Mouse (Mus musculus) olfactory bulb, adult 2 months (tissue): ENCODE measurements around the gene Llgl1. TPM values are rescaled to one million over a fixed set of nuclear protein-coding genes. Genes with fewer than 3 reads are reported as not detected.

Experiments used
- H3K27ac ChIP-seq: fragments of 200-500 bp; 2 replicates; pipeline ENCODE4 v1.5.1; 2012; ENCODE audit warnings: low read depth, low read length; ENCODE audit not compliant: insufficient read depth
- H3K4me1 ChIP-seq: fragments of 200-500 bp; 2 replicates; pipeline ENCODE4 v1.6.1; 2012; ENCODE audit warnings: low read length; ENCODE audit not compliant: control insufficient read depth, insufficient read depth
- H3K4me3 ChIP-seq: fragments of 200-500 bp; 2 replicates; pipeline ENCODE4 v1.5.1; 2012; ENCODE audit warnings: mild to moderate bottlenecking, low read depth, low read length, moderate library complexity; ENCODE audit not compliant: insufficient read depth
- CTCF ChIP-seq: fragments of 200-500 bp; IDR thresholded peaks from 2 replicates; pipeline ENCODE4 v1.5.1; 2012; ENCODE audit warnings: low read depth, mild to moderate bottlenecking, low read length, moderate library complexity; ENCODE audit not compliant: insufficient read depth
- POLR2A ChIP-seq: fragments of 200-500 bp; IDR thresholded peaks from 2 replicates; pipeline ENCODE4 v1.6.1; 2012; ENCODE audit warnings: mild to moderate bottlenecking, low read depth, low read length, moderate library complexity; ENCODE audit not compliant: insufficient read depth
- WGBS: fragments of 180-500 bp; shearing (Covaris S2); methylation state at CpG from one replicate; pipeline ENCODE4 v1.1.7; 2018; 5-methylcytosine and 5-hydroxymethylcytosine counted together
- polyA plus RNA-seq: library from polyadenylated mRNA; stranded (reverse); fragments of >200 nt; gene quantifications from 2 replicates; pipeline ENCODE4 v1.2.4, GENCODE M21; 2012; ENCODE audit warnings: low replicate concordance; ENCODE audit not compliant: missing spikeins, insufficient read depth, insufficient read length

The Llgl1 gene
- polyA plus RNA-seq, 1 experiment, result not detected

GRCm38 (mm10) chr11:60715833-60716232 lies 16.3 kb downstream of the Llgl1 start:
- 91% methylated on average over 5 of the region's 5 CpGs for WGBS
- TF ChIP-seq CTCF, result no peak
- no peak for TF ChIP-seq POLR2A
- H3K4me3 ChIP-seq, result no peak overlapping the region
- H3K4me1 ChIP-seq, result peaks cover 6% of the 10 kb centered on the region
- H3K27ac ChIP-seq, result no peak overlapping the region

DNA sequence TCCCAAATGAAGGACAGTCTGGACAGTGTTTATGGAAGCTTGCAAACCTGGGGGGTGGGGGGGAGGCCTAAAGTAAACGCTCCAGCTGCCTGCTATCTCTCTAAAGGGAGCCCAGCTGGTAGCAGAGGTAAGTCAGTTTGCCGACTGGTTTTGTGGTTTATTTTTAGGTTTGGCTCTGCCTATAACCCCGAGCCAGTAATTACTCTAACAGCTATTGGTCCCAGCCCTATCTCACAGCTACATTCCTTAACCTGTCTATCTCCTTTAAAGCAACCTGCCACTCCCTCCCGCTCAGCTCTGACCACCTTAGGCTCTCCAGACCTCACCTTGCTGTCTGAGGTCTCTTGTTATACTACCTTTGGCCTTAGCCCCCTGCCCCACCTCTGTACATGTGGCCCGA lies 19.7 kb downstream of the Llgl1 start:
- Histone ChIP-seq H3K27ac (no peak overlapping the region), H3K4me3 (no peak overlapping the region), H3K4me1 (peaks cover 6% of the 10 kb centered on the region)
- TF ChIP-seq CTCF (no peak), POLR2A (no peak)
- 65% methylated on average over 5 of the region's 5 CpGs for WGBS

DNA sequence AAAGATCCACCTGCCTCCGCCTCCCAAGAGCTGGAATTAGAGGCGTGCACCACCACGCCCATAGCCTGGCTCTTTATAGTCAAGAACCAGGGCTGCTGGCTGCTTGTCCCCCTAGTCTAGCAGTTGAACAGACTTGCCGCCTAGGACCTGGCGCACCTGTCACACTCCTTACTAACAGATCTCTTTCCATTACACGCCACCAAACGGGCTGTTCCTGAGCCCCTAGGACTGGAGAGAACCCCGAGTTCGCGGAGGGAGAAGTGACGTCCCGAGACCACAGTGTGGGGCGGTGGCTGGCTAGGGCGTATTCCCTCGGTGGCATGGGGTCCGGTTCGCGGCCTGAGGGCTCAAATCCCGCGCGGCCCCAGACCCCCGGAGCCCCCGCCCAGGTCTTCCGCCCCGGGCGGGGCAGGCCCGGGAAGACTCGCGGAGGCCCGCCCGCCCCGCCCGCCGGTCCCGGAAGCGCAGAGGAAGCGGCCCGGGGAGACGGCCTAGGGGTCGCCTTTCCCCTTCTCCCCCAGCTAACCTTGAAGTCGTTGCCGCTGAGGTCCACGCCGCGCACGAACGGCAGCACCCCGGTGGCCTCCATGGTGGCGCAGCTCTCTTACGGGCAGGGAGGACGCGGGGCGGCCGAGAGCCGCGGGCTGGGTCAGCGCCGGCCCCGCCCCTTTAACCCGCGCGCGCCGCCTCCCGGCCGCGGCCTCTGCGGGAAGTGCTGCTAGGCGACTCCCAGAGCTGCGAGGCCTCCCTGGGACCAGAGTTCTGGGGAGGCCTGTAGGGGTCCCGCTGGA lies 27.3 kb downstream of the Llgl1 start, which contains the start of gene Flii:
Gene Flii, minus strand, starts transcription at position 663 of the 791 bp plus-strand sequence.
- peaks cover 20% of the 10 kb centered on the region for H3K4me1 ChIP-seq
- WGBS, result under 1% methylated on average over 63 of the region's 71 CpGs
- peak within 1 kb of the TSS; percentile 89 for H3K4me3 ChIP-seq
- peak; percentile 82; the same call in 1 of the 2 replicates for TF ChIP-seq POLR2A
- peak; percentile 46 for TF ChIP-seq CTCF
- H3K27ac ChIP-seq, result peak within 1 kb of the TSS; percentile 62

DNA sequence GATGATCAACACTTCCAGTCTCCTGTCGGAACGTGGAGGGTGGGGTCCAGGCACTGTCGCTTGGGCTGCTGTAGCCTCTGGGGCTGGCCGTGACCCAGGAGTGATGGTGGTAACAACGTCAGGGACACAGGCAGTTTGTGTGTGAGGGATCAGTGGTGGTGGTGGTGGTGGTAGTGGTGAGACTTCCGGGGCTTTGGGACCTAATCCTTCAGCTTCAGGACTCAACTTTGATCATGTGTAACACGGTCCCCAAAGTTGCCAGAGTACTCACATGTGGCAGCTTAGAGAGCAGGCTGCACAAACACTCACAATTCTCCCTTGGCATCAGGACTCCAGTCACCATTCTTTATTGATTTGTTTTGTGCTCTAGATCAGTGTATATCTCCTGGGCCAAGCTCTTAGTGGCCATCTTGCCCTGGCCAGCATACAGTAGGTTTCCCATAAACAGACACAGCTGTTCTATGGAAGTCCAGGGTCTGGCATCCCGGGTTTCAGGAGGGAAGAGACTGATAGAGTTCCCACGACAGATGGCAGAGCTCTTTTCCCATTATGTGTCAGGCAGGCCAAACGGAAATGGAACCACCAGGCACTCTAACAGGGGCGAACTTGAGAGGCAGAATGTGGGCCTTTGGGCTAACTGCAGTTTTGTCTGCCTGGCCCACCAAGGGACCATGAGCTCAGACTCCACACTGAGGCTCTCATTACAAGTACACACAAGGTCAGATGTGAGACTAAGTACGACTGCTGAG lies 28.0 kb downstream of the Llgl1 start:
- WGBS, result 5% methylated on average over 12 of the region's 12 CpGs
- peak overlapping the region; percentile 89 for H3K4me3 ChIP-seq
- TF ChIP-seq POLR2A (no peak), CTCF (no peak)

DNA sequence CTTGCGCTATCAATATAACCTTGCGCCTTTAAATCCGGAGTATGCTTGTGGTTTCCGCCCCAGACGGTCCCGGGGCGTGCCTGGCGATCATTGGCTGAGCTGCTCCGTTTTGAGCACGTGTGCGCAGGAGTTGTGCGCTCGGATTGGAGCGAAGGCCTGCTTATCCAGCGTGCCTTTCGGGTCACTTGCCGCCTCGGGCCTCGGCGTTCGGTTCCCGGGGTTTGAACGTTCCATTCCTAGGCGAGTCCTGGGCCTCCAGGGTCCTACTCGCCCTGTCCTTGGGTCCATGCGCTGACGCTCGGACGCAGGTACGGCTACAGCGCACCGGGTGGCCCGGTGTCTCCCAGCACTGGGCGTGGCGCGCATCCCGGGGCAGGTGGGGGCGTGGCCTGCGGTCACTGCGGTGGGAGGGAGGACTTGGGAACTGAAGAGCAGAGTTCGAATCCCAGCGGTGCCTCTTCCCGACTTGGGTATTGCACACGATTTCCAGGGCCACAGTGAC lies 28.8 kb downstream of the Llgl1 start, which contains the start of gene Mief2:
Gene Mief2, plus strand, starts transcription at position 139 of the 502 bp plus-strand sequence.
- Histone ChIP-seq H3K27ac (peak within 1 kb of the TSS; percentile 69), H3K4me1 (peaks cover 20% of the 10 kb centered on the region)
- under 1% methylated on average over 44 of the region's 44 CpGs for WGBS

More for the DNA sequence above, 28.0 kb downstream of the Llgl1 start:
- Histone ChIP-seq H3K27ac (peak overlapping the region; percentile 62), H3K4me1 (peaks cover 20% of the 10 kb centered on the region)

DNA sequence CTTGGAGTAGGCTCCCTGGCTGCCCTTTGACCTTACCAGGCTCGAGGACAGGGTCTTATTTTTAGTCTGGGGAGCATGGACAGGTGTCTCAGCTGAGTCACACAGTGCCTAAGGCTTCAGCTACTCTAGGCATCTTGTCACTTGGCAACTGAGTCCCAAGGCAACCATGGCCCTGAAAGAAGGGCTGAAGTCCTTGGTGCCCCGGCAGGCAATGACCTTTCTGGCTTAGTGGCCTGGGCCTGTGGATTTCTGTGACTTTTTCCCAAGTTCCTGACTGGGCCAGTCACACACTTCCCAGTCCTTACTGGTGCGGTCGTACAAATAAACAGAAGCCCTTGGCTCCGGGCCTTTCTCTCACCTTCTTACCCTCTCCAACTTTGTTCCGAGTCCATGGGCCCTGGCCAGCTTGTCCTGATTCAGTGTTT lies 29.7 kb downstream of the Llgl1 start:
- Histone ChIP-seq H3K4me3 (0 out of 2 replicates have a peak overlapping the region, but pooled peaks have one; percentile 8), H3K27ac (no peak overlapping the region), H3K4me1 (peaks cover 20% of the 10 kb centered on the region)
- TF ChIP-seq POLR2A (no peak), CTCF (no peak)
- 69% methylated on average over 6 of the region's 6 CpGs for WGBS

More for the DNA sequence above, 28.8 kb downstream of the Llgl1 start, which contains the start of gene Mief2:
- TF ChIP-seq POLR2A (peak; percentile 38; the same call in 1 of the 2 replicates), CTCF (no peak)
- peak within 1 kb of the TSS; percentile 89 for H3K4me3 ChIP-seq

DNA sequence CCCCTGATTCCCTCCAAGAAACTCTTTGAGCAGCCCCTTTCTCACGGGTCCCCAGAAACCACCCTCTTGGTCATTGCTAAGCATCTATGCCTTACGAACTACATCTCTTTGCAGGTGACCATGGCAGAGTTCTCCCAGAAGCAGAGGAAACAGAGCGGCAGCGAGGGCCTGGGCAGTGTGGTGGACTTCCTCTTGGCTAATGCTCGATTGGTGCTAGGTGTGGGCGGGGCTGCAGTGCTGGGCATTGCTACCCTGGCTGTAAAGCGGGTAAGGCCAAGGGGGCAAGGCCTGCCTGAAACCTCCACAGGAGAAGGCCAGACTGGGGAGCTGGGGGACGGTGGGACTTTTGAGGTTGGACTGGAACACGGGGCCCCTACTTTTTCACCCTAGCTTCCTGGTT lies 30.6 kb downstream of the Llgl1 start:
- no peak for TF ChIP-seq POLR2A
- Histone ChIP-seq H3K27ac (no peak overlapping the region), H3K4me1 (peaks cover 20% of the 10 kb centered on the region), H3K4me3 (no peak overlapping the region)
- 85% methylated on average over 9 of the region's 9 CpGs for whole genome bisulfite sequencing

DNA sequence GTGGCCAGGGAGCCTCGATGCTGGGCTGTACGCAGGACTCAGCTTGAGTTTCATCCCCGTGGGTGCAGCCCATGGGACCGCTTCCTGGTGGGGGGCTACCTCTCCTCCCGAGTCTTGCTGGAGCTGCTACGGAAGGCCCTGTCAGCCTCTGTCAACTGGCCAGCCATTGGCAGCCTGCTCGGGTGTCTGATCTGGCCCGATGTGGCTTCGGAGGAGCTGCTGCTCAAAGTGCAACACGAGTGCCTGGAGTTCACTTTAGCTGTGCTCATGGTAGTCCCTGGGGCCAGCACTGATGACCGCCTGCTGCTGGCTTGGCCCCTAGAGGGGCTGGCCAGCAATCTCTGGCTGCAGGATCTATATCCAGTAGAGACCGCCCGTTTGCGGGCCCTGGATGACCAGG lies 31.7 kb downstream of the Llgl1 start:
- H3K27ac ChIP-seq, result no peak overlapping the region
- WGBS, result 89% methylated on average over 14 of the region's 14 CpGs
- no peak for TF ChIP-seq POLR2A
- no peak overlapping the region for H3K4me3 ChIP-seq
- peaks cover 18% of the 10 kb centered on the region for H3K4me1 ChIP-seq

DNA sequence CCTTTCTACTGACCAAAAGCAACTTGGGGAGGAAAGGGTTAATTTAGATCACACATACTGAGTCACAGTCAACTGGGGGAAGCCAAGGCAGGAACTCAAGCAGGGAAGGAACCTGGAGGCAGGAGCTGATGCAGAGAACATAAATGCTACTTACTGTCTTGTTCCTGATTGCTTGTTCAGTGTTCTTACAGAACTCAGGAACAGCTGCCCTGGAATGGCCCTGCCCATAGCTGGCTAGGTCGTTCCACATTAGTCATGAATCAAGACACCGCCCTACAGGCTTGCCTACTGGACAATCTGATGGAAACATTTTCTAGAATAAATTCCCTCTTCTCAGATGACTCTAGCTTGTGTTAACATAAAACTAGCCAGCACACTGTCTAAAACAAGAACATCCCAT lies 34.7 kb downstream of the Llgl1 start:
- WGBS, result 53% methylated on average over 2 of the region's 2 CpGs
- TF ChIP-seq CTCF, result no peak
- TF ChIP-seq POLR2A, result no peak
- Histone ChIP-seq H3K4me1 (peaks cover 6% of the 10 kb centered on the region; the same call in 1 of the 2 replicates), H3K27ac (no peak overlapping the region), H3K4me3 (no peak overlapping the region)
